Mouse (Mus musculus) erythroid progenitor cell, adult 5-6 weeks (primary cell): ENCODE data around the gene Rap1gds1. TPM values are rescaled to one million over a fixed set of nuclear protein-coding genes. Genes with fewer than 3 reads are reported as not detected.

ENCODE experiments used
- ATAC-seq: replicated peaks from 2 replicates; pipeline ENCODE4 v1.8.0; 2016; ENCODE audit warnings: moderate number of reproducible peaks, mild to moderate bottlenecking, moderate TSS enrichment, inconsistent platforms; ENCODE audit not compliant: poor library complexity, low FRiP score, severe bottlenecking
- total RNA-seq, 2 experiments: library from RNA; stranded (forward) in 1 of 2; stranded (reverse) in 1 of 2; fragments of 150-400 nt in 1 of 2; fragments of 186-747, 209-891 nt in 1 of 2; gene quantifications; 2 replicates each; pipeline versions ENCODE4 v1.2.3 to v1.2.4; 2015 to 2017; ENCODE audit warnings: low replicate concordance in 2 of 2

Gene Rap1gds1
- total RNA-seq, 2 experiments from 2014 or later, result 8.9 to 18.9 TPM

DNA sequence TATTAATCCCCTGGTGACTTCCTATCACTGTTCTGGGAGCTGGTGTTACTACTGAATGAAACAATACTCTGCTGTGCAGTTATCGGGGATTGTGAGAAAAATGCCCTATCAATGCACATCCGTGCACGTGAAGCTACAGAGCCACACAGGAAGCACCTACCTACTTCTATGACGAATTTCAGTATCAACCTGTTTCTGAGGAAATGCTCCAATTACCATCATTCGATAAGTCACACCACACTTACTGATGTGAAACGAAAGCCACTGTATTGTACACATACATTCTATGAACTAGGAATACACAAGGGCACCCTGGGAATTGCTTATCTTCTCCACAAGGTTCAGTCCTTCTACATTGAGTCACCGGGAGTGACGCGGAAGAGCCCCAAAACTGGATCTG, 10.9 kb downstream of the Rap1gds1 start:
- ATAC-seq, result no peak

DNA sequence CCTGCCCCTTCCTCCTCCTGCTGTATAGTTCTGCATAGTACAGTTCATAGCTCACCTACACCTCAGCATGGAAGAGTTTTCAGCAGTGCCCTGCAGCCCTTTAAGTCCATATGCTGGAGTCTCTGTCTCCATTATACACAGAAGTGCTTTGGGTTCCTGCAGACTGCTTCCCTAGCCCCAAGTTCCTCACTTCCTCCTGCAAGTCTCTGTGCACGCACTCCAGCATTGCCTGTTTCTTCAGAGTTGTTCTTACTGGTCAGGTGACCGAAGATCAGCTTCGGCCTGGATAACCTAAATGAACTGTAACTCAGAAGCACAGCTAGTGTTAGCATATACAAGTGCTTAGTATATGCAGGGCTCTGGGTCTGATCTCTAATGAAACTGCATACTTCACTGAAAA, 12.9 kb downstream of the Rap1gds1 start:
- no peak for ATAC-seq

DNA sequence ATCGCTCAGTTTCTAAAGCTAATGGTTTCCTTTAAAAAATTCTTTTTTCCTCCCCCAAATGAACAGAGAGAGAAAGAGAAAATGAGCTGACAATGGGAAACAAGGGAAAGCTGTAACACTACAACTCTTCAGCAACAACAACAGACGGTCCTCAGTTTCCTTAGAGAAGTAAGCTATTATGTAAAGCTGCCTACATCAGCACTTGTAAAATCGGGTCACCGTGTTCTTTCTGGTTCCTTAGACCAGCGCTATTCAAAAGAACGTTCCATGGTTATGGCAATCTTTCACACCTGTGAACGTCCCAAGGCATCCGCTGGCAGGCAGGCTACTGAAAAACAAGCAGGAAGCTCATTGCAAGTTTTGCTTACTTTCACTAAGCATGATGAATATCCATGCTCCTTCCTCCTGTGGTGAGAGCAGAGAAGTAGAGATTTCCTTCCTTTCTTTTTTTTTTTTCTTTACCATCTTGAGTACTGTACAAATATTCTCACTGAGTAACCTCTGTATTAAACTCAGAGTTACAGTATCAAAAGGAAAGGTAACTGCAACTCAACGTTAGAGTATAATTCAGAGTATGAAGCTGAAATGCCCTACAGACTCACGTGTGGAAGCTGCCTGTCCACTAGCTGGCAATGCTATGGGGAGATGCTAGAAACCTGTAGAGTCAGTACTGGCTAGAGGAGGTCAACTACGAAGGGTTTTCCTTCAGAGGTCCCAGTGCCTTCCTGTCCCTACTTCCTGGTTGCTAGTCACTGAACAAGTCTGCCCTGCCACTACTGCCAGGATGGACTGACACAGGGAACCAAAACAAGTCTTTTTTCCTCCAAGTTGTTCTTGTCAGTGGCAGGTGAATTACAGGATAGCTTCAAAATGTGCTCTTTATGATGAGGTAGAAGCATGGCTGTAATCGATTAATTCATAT, 26.0 kb downstream of the Rap1gds1 start:
- ATAC-seq, result no peak

DNA sequence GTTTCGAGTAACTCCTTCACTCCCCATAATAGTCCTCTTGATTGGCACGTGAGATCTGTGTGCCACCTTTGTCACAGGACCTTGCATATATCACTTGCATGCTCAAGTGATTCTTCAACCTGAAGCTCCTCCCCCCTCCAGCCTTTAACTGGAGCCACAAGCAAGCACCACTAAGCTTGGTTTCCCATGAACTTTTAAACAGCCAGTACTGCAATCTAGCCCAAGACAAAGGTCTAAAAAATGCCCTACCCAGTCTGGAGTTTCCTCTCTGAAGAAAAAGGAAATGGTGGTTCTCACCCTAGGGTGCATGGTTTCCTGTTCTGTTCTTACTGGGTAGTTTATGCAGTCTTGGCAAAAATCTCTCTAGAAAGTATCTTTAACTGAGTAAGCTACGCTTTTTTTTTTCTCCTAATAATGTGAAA, 32.6 kb downstream of the Rap1gds1 start:
- no peak for ATAC-seq

DNA sequence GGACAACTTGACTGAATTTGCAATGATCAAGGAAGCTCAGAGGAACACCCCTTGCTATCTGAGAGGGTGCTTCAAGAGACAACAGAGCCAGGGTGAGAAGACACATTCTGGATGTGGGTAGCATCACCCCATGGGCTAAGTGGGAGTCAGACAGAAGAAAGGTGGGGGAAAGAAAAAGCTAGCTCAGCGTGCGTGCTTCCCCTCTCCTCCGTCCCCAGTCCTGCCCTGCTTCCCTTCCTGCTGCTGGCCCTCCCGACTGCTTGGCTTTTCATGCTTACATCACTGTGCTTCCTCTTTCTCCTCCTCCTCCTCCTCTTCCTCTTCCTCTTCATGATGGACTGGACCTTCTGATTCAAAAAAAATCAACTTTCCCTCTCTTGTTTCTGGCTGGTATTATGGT, 33.1 kb downstream of the Rap1gds1 start:
- ATAC-seq, result no peak

DNA sequence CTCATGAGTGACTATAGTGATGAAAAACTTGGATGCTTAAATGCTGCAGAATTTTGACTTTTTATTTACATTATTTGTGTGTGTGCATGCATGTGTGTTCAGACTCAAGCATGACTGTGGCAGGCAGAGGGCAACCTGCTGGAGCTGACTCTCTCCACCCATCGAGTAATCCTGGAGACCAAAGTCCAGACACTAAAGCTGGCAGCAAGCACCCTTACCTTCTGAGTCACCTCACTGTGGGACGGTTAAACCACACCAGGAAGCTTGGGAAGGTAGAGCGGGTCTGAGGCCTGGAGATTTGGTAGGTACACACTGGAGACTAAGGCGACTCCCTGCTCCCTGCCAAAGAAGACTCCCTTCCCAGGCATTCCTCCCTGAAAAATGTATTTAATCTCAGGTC, 38.0 kb downstream of the Rap1gds1 start:
- no peak for ATAC-seq

DNA sequence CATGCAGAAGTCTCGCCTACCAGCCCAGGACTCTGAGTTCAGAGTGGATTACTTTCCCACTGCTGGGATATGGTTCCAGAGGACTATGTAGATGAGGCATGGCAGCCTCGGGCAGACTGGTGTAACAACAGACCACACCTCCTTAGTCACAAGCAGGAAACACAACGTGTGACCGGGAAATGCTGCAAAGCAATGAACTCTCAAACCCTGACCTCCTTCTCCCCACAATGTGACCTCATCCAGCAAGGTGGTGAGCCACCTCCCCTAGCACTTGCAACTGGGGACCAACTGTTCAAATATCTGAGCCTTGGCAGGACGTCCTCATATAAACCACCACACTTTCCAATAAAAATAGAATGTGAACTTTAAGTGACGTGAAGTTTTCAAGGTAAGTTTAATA, 41.8 kb downstream of the Rap1gds1 start:
- ATAC-seq, result no peak

DNA sequence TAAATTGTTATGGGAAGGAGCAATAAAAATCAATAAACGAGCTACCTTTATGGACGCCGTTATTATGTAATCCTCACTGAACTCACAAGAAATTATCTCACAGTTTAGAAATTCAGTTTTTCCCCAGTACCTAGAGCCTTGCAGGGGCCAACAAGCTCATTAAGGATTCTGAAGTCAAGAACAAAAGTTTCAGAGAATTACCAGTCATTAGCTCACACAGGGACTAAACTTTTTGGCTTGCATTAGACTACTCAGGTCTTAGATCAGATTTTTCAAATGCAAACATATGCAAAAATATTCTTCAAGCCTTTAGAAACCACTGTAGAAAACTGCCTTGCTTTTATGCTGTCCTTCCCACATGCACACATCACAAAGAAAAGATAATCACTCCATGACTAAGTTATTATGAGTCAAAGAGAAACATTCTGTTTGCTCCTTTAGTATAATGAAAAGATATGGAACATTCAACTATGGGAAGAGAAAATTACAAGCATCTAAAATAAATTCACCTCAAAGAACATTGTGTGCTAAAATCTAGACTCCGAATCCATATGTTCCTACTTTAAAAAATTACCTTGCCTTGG, 44.3 kb downstream of the Rap1gds1 start:
- ATAC-seq, result no peak

DNA sequence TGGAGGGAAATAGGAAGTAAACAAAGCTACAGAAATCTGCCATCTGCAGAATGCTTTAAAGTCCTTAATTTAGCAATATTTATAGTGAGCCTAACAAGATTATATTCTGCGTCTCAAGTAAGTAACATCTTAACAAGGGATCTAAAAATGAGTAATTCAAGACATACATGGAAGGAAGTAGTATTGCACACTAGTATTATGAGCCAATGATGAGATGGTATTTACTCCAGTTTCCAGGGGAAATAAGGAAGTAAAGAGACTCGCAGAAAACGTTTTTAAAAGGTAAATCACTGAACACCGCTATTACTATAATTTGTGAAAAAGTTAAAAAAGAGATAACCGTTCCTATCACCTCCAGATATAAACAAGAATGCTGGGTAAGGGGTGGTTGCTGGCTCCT, 49.9 kb downstream of the Rap1gds1 start:
- no peak for ATAC-seq

DNA sequence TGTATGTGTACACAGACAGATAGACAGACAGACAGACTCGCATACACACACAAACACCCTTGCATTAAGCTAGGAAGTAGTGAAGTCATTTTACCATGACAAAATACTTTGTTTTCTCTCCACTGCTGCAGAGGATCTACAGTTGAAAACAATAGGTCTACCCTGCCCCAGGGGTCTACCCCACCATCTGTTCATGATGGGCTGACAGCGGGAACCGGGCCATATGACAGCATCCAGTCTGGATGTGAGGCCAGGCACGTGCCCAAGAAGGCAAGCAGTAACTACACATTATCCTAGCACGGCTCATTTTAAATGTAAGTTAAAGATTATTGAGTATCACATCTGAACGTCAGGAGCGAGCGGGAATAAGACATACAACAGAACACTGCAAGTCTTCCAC, 51.4 kb downstream of the Rap1gds1 start:
- no peak for ATAC-seq

DNA sequence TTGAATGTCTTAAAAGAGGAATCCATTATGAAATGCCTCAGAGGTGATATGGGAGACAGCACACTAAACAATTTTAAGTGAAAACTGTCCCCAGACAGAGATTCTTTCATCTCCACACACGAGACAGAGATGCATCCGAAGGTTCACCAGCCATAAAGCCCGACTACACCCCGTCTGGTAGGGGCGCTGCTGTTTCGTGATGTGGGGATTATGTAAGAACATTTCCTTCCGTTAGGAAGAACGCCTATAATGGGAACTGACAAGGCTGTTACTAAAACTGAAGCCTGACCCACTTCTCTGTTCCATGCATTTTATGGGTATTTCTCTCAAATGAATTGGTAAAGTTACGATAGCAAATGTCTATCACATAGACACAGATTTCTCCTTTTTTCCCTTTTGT, 62.6 kb downstream of the Rap1gds1 start:
- no peak for ATAC-seq

DNA sequence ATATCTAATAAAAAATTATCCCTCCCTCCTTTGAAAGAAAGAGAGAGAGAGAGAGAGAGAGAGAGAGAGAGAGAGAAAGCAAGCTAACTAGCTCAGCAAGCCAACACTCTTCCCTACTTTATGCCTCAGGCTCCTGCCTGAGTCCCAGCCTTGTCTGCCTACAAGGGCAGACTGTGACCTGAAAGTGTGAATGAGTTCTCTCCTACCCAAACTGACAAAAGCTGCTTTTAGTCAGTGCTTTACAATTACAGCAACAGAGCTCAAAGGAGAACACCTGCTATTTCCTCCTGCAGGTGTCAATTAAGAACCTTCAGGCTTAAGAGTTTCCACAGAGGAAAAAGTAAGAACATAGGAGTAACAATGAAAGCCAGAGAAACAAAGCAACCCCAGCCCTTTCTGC, 69.3 kb downstream of the Rap1gds1 start:
- ATAC-seq, result no peak

DNA sequence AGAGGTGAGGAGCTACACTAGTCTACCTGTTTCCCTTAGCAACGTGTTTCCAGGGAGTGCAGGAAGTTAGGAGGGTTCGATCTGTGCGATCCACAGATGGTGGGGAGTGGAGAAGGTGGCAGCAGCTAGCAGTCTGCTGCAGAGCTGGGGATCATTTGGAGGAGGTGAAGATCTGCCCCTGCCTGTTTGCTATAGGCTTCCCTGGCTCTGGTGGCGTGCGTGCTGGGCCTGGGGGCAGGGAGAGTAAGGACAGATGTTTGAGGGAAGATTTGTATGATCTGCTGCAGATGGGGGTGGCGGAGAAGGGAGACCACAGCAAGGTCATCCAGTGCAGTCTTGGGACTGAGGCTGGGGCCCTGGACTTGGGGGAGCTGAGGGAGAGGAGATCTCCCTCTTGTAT, 72.2 kb downstream of the Rap1gds1 start:
- no peak for ATAC-seq

DNA sequence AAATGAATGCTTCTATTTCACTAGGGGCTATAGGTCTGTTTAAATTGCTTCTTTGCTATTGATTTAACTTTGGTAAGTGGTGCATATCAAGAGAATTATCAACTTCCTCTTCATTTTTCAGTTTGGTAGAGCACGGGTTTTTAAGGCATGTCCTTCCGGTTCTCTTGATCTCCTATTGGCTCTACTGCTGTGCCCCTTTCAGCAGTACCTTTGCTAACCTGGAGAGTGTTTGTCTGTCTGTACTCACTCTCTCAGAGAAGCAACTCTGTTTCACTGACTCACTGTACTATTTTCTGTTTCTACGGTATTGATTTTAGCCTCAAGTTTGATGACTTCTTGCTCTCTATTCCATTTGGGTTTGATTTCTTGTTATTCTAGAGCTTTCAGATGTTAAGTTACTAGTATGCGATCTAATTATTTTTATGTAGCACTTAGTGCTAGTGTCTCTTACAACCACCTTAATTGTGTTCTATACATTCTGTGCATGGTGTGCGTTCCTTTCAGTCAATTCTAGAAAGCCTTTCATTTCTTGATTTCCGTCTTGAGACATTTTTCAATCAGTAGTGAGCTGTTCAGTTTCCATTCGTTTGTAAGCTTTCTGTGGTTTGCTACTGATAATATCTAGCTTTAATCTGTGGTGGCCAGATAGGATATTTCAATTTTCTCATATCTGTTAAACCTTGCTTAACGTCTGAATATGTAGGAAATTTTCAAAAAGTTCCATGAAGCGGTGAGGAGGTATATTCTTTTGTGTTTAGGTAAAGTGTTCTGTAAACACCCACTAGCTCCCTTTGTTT, 74.7 kb downstream of the Rap1gds1 start:
- ATAC-seq, result no peak

DNA sequence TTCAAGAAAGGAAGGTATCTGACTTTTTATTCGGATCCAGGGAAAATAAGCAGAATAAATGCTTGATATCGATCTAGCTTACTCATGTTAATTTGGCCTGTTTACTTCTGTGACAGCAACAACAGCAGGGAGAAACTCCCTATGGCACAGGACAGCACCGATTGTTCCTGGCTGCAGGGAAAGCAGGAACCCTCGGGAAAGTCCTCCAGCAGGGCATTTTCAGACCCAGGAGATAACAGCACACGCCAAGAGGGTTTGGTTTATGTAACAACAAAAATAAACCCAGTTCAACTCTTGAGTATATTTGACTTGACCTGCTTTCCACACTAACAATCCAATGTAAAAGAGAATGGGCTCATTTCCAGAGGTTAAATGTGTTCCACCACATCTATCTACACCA, 81.5 kb downstream of the Rap1gds1 start:
- no peak for ATAC-seq

DNA sequence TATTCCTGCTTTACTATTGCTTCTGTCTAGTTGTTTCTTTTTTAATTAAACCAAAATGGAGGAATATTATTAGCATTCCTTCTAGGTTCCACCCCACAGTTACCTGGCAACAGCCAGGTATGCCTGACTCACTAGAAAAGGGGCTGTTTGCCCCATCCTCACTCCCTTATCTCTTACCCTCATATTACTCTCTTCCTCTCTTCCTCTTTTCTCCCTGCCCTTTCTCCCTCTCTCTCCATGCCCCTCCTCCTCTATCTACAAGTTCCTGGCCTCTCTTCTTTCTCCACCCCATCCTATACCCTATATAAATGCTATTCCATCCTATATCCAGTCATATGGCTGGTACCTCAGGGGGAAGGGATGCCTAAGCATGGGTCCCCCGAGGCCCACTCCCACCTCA, 83.6 kb downstream of the Rap1gds1 start:
- ATAC-seq, result no peak

DNA sequence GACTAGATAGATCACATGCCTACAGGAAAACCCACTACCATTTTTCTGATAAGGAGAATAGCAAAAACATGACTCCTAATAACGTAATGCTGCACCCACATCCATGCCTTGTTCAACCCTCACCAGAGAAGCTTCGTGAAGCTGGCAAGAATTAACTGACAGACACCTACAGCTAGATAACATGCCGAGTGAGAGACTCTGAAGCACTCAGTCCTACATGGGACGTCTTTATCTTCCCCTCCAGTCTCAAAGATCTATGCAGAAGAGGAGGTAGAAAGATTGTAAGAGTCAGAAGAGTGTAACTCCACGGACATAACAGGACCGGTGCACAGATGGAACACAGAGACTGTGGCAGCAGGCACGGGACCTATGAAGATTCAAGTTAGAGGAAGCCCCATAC, 85.9 kb downstream of the Rap1gds1 start:
- ATAC-seq, result no peak

DNA sequence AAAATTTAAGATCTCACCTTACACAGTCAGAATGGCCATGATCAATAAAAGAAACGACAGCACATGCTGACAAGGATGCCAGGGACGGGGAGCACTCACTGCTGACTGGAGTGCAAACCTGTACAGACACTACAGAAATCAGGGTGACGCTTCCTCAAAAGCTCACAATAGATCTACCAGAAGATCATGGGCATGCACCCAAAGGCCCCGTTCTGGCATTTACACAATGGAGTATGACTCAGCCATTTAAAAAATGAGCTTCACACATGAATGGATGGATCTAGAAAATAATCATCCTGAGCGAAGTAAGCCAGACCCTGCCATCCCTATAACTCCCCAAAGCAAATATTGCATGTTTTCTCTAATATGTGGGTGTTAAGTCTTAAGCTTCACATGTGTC, 87.0 kb downstream of the Rap1gds1 start:
- no peak for ATAC-seq

DNA sequence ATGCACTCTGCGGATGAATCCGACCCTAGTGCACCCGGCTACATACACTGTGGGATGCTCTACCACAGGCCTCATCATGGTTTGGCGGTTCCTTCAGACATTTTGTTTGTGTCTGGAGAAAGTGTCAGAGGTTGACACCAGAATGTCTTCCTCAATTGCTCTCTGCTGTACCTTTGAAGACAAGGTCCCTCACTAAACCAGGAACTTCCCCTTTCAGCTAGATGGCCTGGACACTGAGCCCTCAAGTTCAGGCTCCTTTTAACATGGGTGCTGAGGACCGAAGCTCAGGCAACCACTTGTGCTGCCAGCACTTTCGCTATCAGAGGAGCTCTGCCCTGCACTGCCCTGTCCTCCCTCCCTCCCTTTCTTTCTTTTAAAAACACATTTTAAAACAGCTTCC, 92.8 kb downstream of the Rap1gds1 start:
- ATAC-seq, result no peak

DNA sequence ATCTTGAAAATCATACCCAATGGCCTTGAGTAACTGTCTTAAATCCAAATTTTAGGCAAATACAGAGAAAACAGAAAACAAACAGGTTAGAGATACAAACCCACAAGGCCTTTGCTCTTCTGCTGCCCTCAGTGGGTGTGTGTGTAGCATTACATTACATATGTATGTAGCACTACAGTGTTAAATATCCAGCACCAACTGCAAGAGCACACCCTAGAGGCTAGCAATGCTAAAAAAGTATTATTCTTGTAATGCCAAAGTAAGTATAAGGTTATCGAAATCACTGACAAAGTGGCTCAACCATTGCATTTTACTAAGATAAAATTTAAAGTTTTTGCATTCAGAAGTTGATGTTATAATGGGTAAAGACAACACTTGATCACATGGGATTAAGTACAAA, 97.6 kb downstream of the Rap1gds1 start:
- ATAC-seq, result no peak

DNA sequence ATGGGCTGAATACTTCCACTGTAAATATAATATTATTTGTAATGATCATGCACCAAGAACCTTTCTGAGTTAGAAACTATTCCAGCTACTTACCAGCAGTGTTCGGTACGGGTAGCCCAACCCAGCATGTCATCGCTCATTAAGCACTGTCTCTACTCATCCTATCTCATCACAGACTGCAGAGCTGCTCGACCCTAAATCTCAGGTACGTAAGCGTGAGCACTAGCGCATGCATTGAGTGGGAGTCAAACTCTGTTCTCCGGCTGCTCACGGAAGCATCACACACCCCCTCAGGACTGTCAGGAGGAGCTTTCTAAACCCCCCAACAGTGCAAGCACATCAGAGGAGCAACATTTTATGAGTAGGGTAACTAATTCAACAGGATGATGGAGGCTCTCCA, 107.4 kb downstream of the Rap1gds1 start:
- ATAC-seq, result no peak
